Mouse (Mus musculus) neural tube, embryonic 14.5 days (tissue): ENCODE results near the gene Mcub. TPM values are rescaled to one million over a fixed set of nuclear protein-coding genes. Genes with fewer than 3 reads are reported as not detected.

Source experiments
- ATAC-seq: fragments of 200-750 bp; cut with Nextera tagmentation; 2 replicates; pipeline ENCODE4 v1.8.0; 2017; ENCODE audit warnings: low read depth, mild to moderate bottlenecking, moderate TSS enrichment, moderate library complexity
- H3K27ac ChIP-seq: fragments of 300-500 bp; sonication (generic); 2 replicates; pipeline ENCODE4 v1.5.1; 2014; ENCODE audit warnings: low read depth, mild to moderate bottlenecking, control low read depth, low read length, moderate library complexity, mixed read lengths
- H3K27me3 ChIP-seq: fragments of 300-500 bp; sonication (generic); 2 replicates; pipeline ENCODE4 v1.6.1; 2014; ENCODE audit warnings: low read length; ENCODE audit not compliant: control insufficient read depth, insufficient read depth
- H3K36me3 ChIP-seq: fragments of 300-500 bp; sonication (generic); 2 replicates; pipeline ENCODE4 v1.6.1; 2014; ENCODE audit warnings: low read length, mixed read lengths; ENCODE audit not compliant: control insufficient read depth, insufficient read depth
- H3K4me1 ChIP-seq: fragments of 300-500 bp; sonication (generic); 2 replicates; pipeline ENCODE4 v1.6.1; 2014; ENCODE audit warnings: low read length; ENCODE audit not compliant: control insufficient read depth, insufficient read depth
- H3K4me2 ChIP-seq: fragments of 300-500 bp; sonication (generic); 2 replicates; pipeline ENCODE4 v1.6.1; 2014; ENCODE audit warnings: mild to moderate bottlenecking, low read depth, low read length, control low read depth
- H3K4me3 ChIP-seq: fragments of 300-500 bp; sonication (generic); 2 replicates; pipeline ENCODE4 v1.5.1; 2014; ENCODE audit warnings: low read depth, low read length, control low read depth, mixed read lengths
- H3K9ac ChIP-seq: fragments of 300-500 bp; sonication (generic); replicated peaks from 2 replicates; pipeline ENCODE4 v1.6.1; 2014; ENCODE audit warnings: low read depth, mild to moderate bottlenecking, control low read depth, low read length, mixed read lengths
- H3K9me3 ChIP-seq: fragments of 300-500 bp; sonication (generic); 2 replicates; pipeline ENCODE4 v1.6.1; 2016; ENCODE audit warnings: low read length; ENCODE audit not compliant: control insufficient read depth
- WGBS: fragments of 180-500 bp; shearing (Covaris S2); extraction: QIAGEN DNeasy Blood & Tissue Kit; methylation state at CpG from one replicate; pipeline ENCODE4 v1.1.7; 2014; 5-methylcytosine and 5-hydroxymethylcytosine counted together
- polyA plus RNA-seq: library from polyadenylated mRNA; unstranded; fragments of >200 nt; fragmentation: Nextera tagmentation; extraction: Ambion mirVana; gene quantifications from 2 replicates; pipeline ENCODE4 v1.2.1, GENCODE M21; 2014

Mcub gene
- polyA plus RNA-seq, 1 experiment from 2014 or later: 8.0 TPM

GRCm38 (mm10) chr3:129917424-129917823, 52.6 kb downstream of the Mcub start:
- Histone ChIP-seq H3K4me2 (no peak overlapping the region), H3K36me3 (no peaks in the 10 kb centered on the region), H3K4me1 (no peaks in the 10 kb centered on the region), H3K4me3 (no peak overlapping the region), H3K9me3 (no peaks in the 10 kb centered on the region), H3K27ac (no peak overlapping the region), H3K9ac (no peak overlapping the region), H3K27me3 (no peaks in the 10 kb centered on the region)
- 84% methylated on average over 3 of the region's 3 CpGs for WGBS
- ATAC-seq: no peak

GRCm38 (mm10) chr3:129913241-129913640, 56.8 kb downstream of the Mcub start:
- Histone ChIP-seq H3K4me3 (no peak overlapping the region), H3K4me1 (no peaks in the 10 kb centered on the region), H3K27me3 (no peaks in the 10 kb centered on the region), H3K27ac (no peak overlapping the region), H3K9ac (no peak overlapping the region), H3K36me3 (no peaks in the 10 kb centered on the region), H3K9me3 (no peaks in the 10 kb centered on the region), H3K4me2 (no peak overlapping the region)
- ATAC-seq: no peak
- WGBS: 92% methylated on average over 13 of the region's 13 CpGs

GRCm38 (mm10) chr3:129912025-129912424, 58.0 kb downstream of the Mcub start:
- H3K27ac ChIP-seq: no peak overlapping the region
- 92% methylated on average over 14 of the region's 14 CpGs for WGBS
- no peaks in the 10 kb centered on the region for H3K36me3 ChIP-seq
- no peak overlapping the region for H3K4me2 ChIP-seq
- no peak overlapping the region for H3K4me3 ChIP-seq
- H3K4me1 ChIP-seq: no peaks in the 10 kb centered on the region
- H3K9ac ChIP-seq: no peak overlapping the region
- no peaks in the 10 kb centered on the region for H3K9me3 ChIP-seq
- no peaks in the 10 kb centered on the region for H3K27me3 ChIP-seq
- no peak for ATAC-seq

- WGBS: 88% methylated on average over 7 of the region's 7 CpGs
- no peaks in the 10 kb centered on the region for H3K36me3 ChIP-seq
- H3K9ac ChIP-seq: no peak overlapping the region
- no peak overlapping the region for H3K4me3 ChIP-seq
- H3K27ac ChIP-seq: no peak overlapping the region
- no peaks in the 10 kb centered on the region for H3K27me3 ChIP-seq
- H3K4me2 ChIP-seq: no peak overlapping the region
- H3K9me3 ChIP-seq: no peaks in the 10 kb centered on the region
- no peak for ATAC-seq
- H3K4me1 ChIP-seq: no peaks in the 10 kb centered on the region
Observed at GRCm38 (mm10) chr3:129904381-129905132, 65.4 kb downstream of the Mcub start.

- no peaks in the 10 kb centered on the region for H3K27me3 ChIP-seq
- H3K4me1 ChIP-seq: no peaks in the 10 kb centered on the region
- no peak overlapping the region for H3K27ac ChIP-seq
- no peaks in the 10 kb centered on the region for H3K36me3 ChIP-seq
- H3K4me3 ChIP-seq: no peak overlapping the region
- H3K9ac ChIP-seq: no peak overlapping the region
- no peaks in the 10 kb centered on the region for H3K9me3 ChIP-seq
- no peak overlapping the region for H3K4me2 ChIP-seq
- WGBS: 88% methylated on average over 8 of the region's 8 CpGs
- ATAC-seq: no peak
Observed at GRCm38 (mm10) chr3:129903866-129904265, 66.1 kb downstream of the Mcub start.

GRCm38 (mm10) chr3:129903369-129903768, 66.6 kb downstream of the Mcub start:
- WGBS: 93% methylated on average over 3 of the region's 3 CpGs
- H3K9me3 ChIP-seq: no peaks in the 10 kb centered on the region
- H3K27ac ChIP-seq: no peak overlapping the region
- H3K4me2 ChIP-seq: no peak overlapping the region
- no peak overlapping the region for H3K4me3 ChIP-seq
- H3K27me3 ChIP-seq: no peaks in the 10 kb centered on the region
- no peak overlapping the region for H3K9ac ChIP-seq
- ATAC-seq: no peak
- no peaks in the 10 kb centered on the region for H3K36me3 ChIP-seq
- H3K4me1 ChIP-seq: no peaks in the 10 kb centered on the region

GRCm38 (mm10) chr3:129901271-129901809, 68.7 kb downstream of the Mcub start, which contains the start of gene Casp6:
Gene Casp6 (plus strand): TSS chr3:129901425.
- no peaks in the 10 kb centered on the region for H3K36me3 ChIP-seq
- H3K27me3 ChIP-seq: no peaks in the 10 kb centered on the region
- H3K4me2 ChIP-seq: peak within 1 kb of the TSS; percentile 58
- peak within 1 kb of the TSS; percentile 47 for H3K4me3 ChIP-seq
- H3K27ac ChIP-seq: no peak within 1 kb of the TSS
- under 1% methylated on average over 31 of the region's 34 CpGs for WGBS
- no peaks in the 10 kb centered on the region for H3K9me3 ChIP-seq
- peak within 1 kb of the TSS; percentile 53 for H3K9ac ChIP-seq
- no peaks in the 10 kb centered on the region for H3K4me1 ChIP-seq
- ATAC-seq: peak; percentile 94

- Histone ChIP-seq H3K4me2 (no peak overlapping the region), H3K9me3 (no peaks in the 10 kb centered on the region), H3K4me3 (no peak overlapping the region), H3K9ac (no peak overlapping the region), H3K4me1 (no peaks in the 10 kb centered on the region), H3K36me3 (no peaks in the 10 kb centered on the region), H3K27ac (no peak overlapping the region), H3K27me3 (no peaks in the 10 kb centered on the region)
- ATAC-seq: no peak
- WGBS: 66% methylated on average over 4 of the region's 4 CpGs
Observed at GRCm38 (mm10) chr3:129898886-129899285, 71.1 kb downstream of the Mcub start.

- Histone ChIP-seq H3K4me2 (no peak overlapping the region), H3K27ac (no peak overlapping the region), H3K9ac (no peak overlapping the region), H3K36me3 (no peaks in the 10 kb centered on the region), H3K9me3 (no peaks in the 10 kb centered on the region), H3K4me3 (no peak overlapping the region), H3K4me1 (no peaks in the 10 kb centered on the region), H3K27me3 (no peaks in the 10 kb centered on the region)
- ATAC-seq: no peak
- 86% methylated on average over 6 of the region's 6 CpGs for WGBS
Observed at GRCm38 (mm10) chr3:129896591-129896990, 73.4 kb downstream of the Mcub start.
